Mouse (Mus musculus) heart, adult 2 months (tissue): ENCODE data around the gene Slc27a1.

Experiments
- CTCF ChIP-seq: fragments of 200-600 bp; IDR thresholded peaks from 2 replicates; pipeline ENCODE4 v1.8.1; 2022; ENCODE audit warnings: antibody characterized with exemption, mild to moderate bottlenecking, moderate library complexity
- EP300 ChIP-seq: fragments of 200-500 bp; IDR thresholded peaks from 2 replicates; pipeline ENCODE4 v1.6.1; 2011; ENCODE audit warnings: low read depth, low read length, control low read depth; ENCODE audit not compliant: insufficient read depth
- POLR2A ChIP-seq: fragments of 200-500 bp; IDR thresholded peaks from 2 replicates; pipeline ENCODE4 v1.6.1; 2011; ENCODE audit warnings: mild to moderate bottlenecking, low read depth, low read length, control low read depth; ENCODE audit not compliant: insufficient read depth

- TF ChIP-seq CTCF (no peak), EP300 (no peak), POLR2A (no peak)
These were observed 21.1 kb upstream of the Slc27a1 start for GRCm38 (mm10) chr8:71547590-71547989.
